Mouse (Mus musculus): ENCODE results near the gene Sytl2. TPM values are rescaled to one million over a fixed set of nuclear protein-coding genes. Genes with fewer than 3 reads are reported as not detected.

The Sytl2 gene
- polyA plus RNA-seq, 1 experiment from 2014 or later, result 0.99 TPM

- no peaks in the 10 kb centered on the region for H3K4me1 ChIP-seq (ENCODE audit: control insufficient read depth, low read depth, low read length)
- H3K9me3 ChIP-seq (replicated peaks; ENCODE audit: control insufficient read depth, low read length), result no peaks in the 10 kb centered on the region
- WGBS (ENCODE audit: insufficient replicate concordance), result 24% methylated on average over 5 of the region's 5 CpGs
- no peak overlapping the region for H3K27ac ChIP-seq (ENCODE audit: low read length)
- no peak overlapping the region for H3K4me2 ChIP-seq (ENCODE audit: low read depth, low read length)
- H3K9ac ChIP-seq (ENCODE audit: low read depth, low read length), result no peak overlapping the region
- H3K4me3 ChIP-seq (ENCODE audit: low read depth, low read length), result no peak overlapping the region
- H3K36me3 ChIP-seq (ENCODE audit: control insufficient read depth, insufficient read depth), result no peaks in the 10 kb centered on the region
- no peak for ATAC-seq (ENCODE audit: low read depth)
- no peaks in the 10 kb centered on the region for H3K27me3 ChIP-seq (ENCODE audit: control insufficient read depth, insufficient read depth, low read depth, low read length)
Measured at GRCm38 (mm10) chr7:90349014-90349413, 47.0 kb downstream of the Sytl2 start.

- Histone ChIP-seq H3K4me2 (ENCODE audit: low read depth, low read length) (no peak overlapping the region), H3K9me3 (replicated peaks; ENCODE audit: control insufficient read depth, low read length) (no peaks in the 10 kb centered on the region)
- 45% methylated on average over 3 of the region's 3 CpGs for WGBS (ENCODE audit: insufficient replicate concordance)
Measured at GRCm38 (mm10) chr7:90352183-90352582, 50.1 kb downstream of the Sytl2 start.

DNA sequence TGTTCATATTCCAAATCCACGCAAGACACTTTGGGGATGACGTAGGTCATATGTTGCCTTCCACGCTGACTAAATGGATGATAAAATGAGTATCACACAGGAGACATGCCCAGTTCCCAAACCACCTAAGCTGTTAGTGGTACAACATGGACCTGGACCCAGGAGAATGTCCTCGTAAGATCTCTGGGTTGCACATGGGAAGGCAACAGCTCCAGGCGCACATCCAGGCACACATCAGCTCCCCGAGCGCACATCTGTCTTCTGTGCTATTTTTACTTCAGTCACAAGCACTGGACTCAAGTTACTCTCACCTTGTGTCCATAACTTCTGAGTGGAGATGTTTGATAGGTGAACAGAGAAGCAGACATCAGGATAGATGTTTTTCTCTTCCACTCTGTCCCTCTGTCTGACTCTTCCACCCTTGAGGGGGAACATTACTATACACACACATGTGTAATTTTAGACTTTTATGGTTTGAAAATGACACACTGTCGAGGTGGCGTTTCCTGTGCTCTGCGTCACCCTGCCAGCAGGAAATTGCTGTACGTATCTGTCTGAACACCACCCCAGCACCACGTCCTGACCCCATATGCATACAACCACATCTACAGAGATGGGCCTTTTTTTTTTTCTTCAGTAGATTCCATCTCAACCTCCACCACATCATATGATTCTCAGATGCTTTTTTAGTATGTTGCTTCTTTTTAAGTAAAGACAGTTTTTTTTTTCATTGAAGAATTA lies 51.6 kb downstream of the Sytl2 start:
- Histone ChIP-seq H3K4me3 (ENCODE audit: low read depth, low read length) (no peak overlapping the region), H3K9me3 (replicated peaks; ENCODE audit: control insufficient read depth, low read length) (no peaks in the 10 kb centered on the region), H3K9ac (ENCODE audit: low read depth, low read length) (no peak overlapping the region), H3K36me3 (ENCODE audit: control insufficient read depth, insufficient read depth) (no peaks in the 10 kb centered on the region), H3K27ac (ENCODE audit: low read length) (no peak overlapping the region), H3K4me1 (ENCODE audit: control insufficient read depth, low read depth, low read length) (no peaks in the 10 kb centered on the region), H3K27me3 (ENCODE audit: control insufficient read depth, insufficient read depth, low read depth, low read length) (no peaks in the 10 kb centered on the region), H3K4me2 (ENCODE audit: low read depth, low read length) (no peak overlapping the region)
- 41% methylated on average over 12 of the region's 12 CpGs for WGBS (ENCODE audit: insufficient replicate concordance)
- ATAC-seq (ENCODE audit: low read depth), result no peak

More at GRCm38 (mm10) chr7:90352183-90352582, 50.1 kb downstream of the Sytl2 start:
- Histone ChIP-seq H3K27ac (ENCODE audit: low read length) (no peak overlapping the region), H3K9ac (ENCODE audit: low read depth, low read length) (no peak overlapping the region), H3K36me3 (ENCODE audit: control insufficient read depth, insufficient read depth) (no peaks in the 10 kb centered on the region), H3K4me1 (ENCODE audit: control insufficient read depth, low read depth, low read length) (no peaks in the 10 kb centered on the region), H3K27me3 (ENCODE audit: control insufficient read depth, insufficient read depth, low read depth, low read length) (no peaks in the 10 kb centered on the region), H3K4me3 (ENCODE audit: low read depth, low read length) (no peak overlapping the region)
- ATAC-seq (ENCODE audit: low read depth), result no peak

GRCm38 (mm10) chr7:90354229-90354604 lies 52.2 kb downstream of the Sytl2 start:
- H3K9me3 ChIP-seq (replicated peaks; ENCODE audit: control insufficient read depth, low read length), result no peaks in the 10 kb centered on the region
- no peaks in the 10 kb centered on the region for H3K4me1 ChIP-seq (ENCODE audit: control insufficient read depth, low read depth, low read length)
- no peaks in the 10 kb centered on the region for H3K36me3 ChIP-seq (ENCODE audit: control insufficient read depth, insufficient read depth)
- 57% methylated on average over 2 of the region's 2 CpGs for WGBS (ENCODE audit: insufficient replicate concordance)
- no peak overlapping the region for H3K4me3 ChIP-seq (ENCODE audit: low read depth, low read length)
- no peak overlapping the region for H3K9ac ChIP-seq (ENCODE audit: low read depth, low read length)
- ATAC-seq (ENCODE audit: low read depth), result no peak
- H3K4me2 ChIP-seq (ENCODE audit: low read depth, low read length), result no peak overlapping the region
- H3K27me3 ChIP-seq (ENCODE audit: control insufficient read depth, insufficient read depth, low read depth, low read length), result no peaks in the 10 kb centered on the region
- no peak overlapping the region for H3K27ac ChIP-seq (ENCODE audit: low read length)

GRCm38 (mm10) chr7:90355454-90355853 lies 53.4 kb downstream of the Sytl2 start:
- ATAC-seq (ENCODE audit: low read depth), result no peak
- no peaks in the 10 kb centered on the region for H3K27me3 ChIP-seq (ENCODE audit: control insufficient read depth, insufficient read depth, low read depth, low read length)
- 45% methylated on average over 3 of the region's 3 CpGs for WGBS (ENCODE audit: insufficient replicate concordance)
- H3K4me2 ChIP-seq (ENCODE audit: low read depth, low read length), result no peak overlapping the region
- no peak overlapping the region for H3K27ac ChIP-seq (ENCODE audit: low read length)
- no peak overlapping the region for H3K9ac ChIP-seq (ENCODE audit: low read depth, low read length)
- H3K9me3 ChIP-seq (replicated peaks; ENCODE audit: control insufficient read depth, low read length), result no peaks in the 10 kb centered on the region
- no peaks in the 10 kb centered on the region for H3K36me3 ChIP-seq (ENCODE audit: control insufficient read depth, insufficient read depth)
- H3K4me3 ChIP-seq (ENCODE audit: low read depth, low read length), result no peak overlapping the region
- H3K4me1 ChIP-seq (ENCODE audit: control insufficient read depth, low read depth, low read length), result no peaks in the 10 kb centered on the region

- Histone ChIP-seq H3K4me2 (ENCODE audit: low read depth, low read length) (no peak overlapping the region), H3K27ac (ENCODE audit: low read length) (no peak overlapping the region), H3K9ac (ENCODE audit: low read depth, low read length) (no peak overlapping the region), H3K4me3 (ENCODE audit: low read depth, low read length) (no peak overlapping the region), H3K27me3 (ENCODE audit: control insufficient read depth, insufficient read depth, low read depth, low read length) (no peaks in the 10 kb centered on the region), H3K36me3 (ENCODE audit: control insufficient read depth, insufficient read depth) (no peaks in the 10 kb centered on the region), H3K4me1 (ENCODE audit: control insufficient read depth, low read depth, low read length) (no peaks in the 10 kb centered on the region), H3K9me3 (replicated peaks; ENCODE audit: control insufficient read depth, low read length) (no peaks in the 10 kb centered on the region)
- no peak for ATAC-seq (ENCODE audit: low read depth)
- WGBS (ENCODE audit: insufficient replicate concordance), result 62% methylated on average over 2 of the region's 2 CpGs
Measured at GRCm38 (mm10) chr7:90355995-90356394, 53.9 kb downstream of the Sytl2 start.

DNA sequence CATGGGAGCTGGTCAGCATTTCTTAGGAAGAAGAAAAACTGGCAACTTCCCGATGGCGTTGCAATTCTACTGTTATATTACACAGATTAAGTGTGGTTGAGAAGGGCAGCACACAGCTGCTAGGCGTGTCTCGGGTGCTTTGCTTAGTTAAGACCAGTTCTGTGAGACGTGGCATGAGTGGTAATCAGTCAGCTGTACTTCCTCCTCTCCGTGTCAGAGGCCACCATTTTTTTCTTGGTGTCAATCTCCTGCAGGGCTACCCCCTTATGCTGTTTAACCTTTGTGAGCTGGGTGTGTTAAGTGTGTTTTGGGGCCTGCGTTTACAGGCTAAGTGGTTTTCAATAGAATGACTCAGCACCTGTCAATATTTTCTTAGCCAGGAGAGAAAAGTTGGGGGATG lies 60.7 kb downstream of the Sytl2 start:
- Histone ChIP-seq H3K4me2 (ENCODE audit: low read depth, low read length) (no peak overlapping the region), H3K4me3 (ENCODE audit: low read depth, low read length) (no peak overlapping the region), H3K27me3 (ENCODE audit: control insufficient read depth, insufficient read depth, low read depth, low read length) (no peaks in the 10 kb centered on the region), H3K9ac (ENCODE audit: low read depth, low read length) (no peak overlapping the region), H3K4me1 (ENCODE audit: control insufficient read depth, low read depth, low read length) (no peaks in the 10 kb centered on the region), H3K9me3 (replicated peaks; ENCODE audit: control insufficient read depth, low read length) (no peaks in the 10 kb centered on the region), H3K36me3 (ENCODE audit: control insufficient read depth, insufficient read depth) (no peaks in the 10 kb centered on the region), H3K27ac (ENCODE audit: low read length) (no peak overlapping the region)
- no peak for ATAC-seq (ENCODE audit: low read depth)
- WGBS (ENCODE audit: insufficient replicate concordance), result 20% methylated on average over 7 of the region's 7 CpGs

DNA sequence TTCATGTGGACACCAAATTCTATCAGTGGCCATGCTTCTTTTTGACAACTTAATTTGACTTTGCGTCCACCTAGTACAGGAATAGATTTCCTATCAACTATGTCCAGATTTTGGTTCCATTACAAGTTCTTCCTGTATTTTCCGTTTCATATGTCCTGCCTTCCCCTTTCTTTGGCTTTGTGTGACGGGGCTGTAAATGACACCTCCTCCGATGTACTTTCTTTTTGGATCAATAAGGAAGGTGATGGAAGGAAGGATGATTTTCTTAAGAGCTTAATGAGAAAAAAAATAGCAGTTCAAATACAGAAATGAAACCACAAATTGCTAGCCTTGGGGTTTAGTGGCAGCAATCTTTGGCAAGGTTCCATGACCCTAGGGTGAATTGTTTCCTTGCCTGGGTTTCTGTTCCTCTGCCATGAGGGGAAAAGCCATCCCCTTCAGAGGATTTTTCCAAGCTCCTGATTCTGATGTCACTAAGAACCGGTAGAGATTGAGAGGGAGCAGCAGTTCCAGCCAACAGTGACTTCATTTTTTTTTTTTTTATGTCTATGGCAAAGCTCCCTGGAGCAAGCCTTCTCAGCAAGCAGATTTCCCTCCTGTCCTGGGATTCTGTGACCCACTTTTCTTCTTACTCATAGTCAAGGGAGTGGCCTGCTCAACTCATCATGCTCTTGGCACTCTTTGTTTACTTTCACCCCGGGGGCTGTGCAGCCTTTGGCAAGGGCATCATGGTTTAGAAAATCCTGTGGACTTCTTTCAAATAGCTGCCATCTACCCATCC lies 68.2 kb downstream of the Sytl2 start:
- Histone ChIP-seq H3K27me3 (ENCODE audit: control insufficient read depth, insufficient read depth, low read depth, low read length) (no peaks in the 10 kb centered on the region), H3K4me2 (ENCODE audit: low read depth, low read length) (no peak overlapping the region), H3K36me3 (ENCODE audit: control insufficient read depth, insufficient read depth) (no peaks in the 10 kb centered on the region), H3K27ac (ENCODE audit: low read length) (no peak overlapping the region), H3K4me3 (ENCODE audit: low read depth, low read length) (no peak overlapping the region), H3K9ac (ENCODE audit: low read depth, low read length) (no peak overlapping the region), H3K4me1 (ENCODE audit: control insufficient read depth, low read depth, low read length) (no peaks in the 10 kb centered on the region), H3K9me3 (replicated peaks; ENCODE audit: control insufficient read depth, low read length) (no peaks in the 10 kb centered on the region)
- 46% methylated on average over 6 of the region's 6 CpGs for WGBS (ENCODE audit: insufficient replicate concordance)
- ATAC-seq (ENCODE audit: low read depth), result no peak

- no peak for ATAC-seq (ENCODE audit: low read depth)
- Histone ChIP-seq H3K4me3 (ENCODE audit: low read depth, low read length) (no peak overlapping the region), H3K4me1 (ENCODE audit: control insufficient read depth, low read depth, low read length) (no peaks in the 10 kb centered on the region), H3K36me3 (ENCODE audit: control insufficient read depth, insufficient read depth) (no peaks in the 10 kb centered on the region), H3K4me2 (ENCODE audit: low read depth, low read length) (no peak overlapping the region), H3K9me3 (replicated peaks; ENCODE audit: control insufficient read depth, low read length) (no peaks in the 10 kb centered on the region), H3K9ac (ENCODE audit: low read depth, low read length) (no peak overlapping the region), H3K27me3 (ENCODE audit: control insufficient read depth, insufficient read depth, low read depth, low read length) (no peaks in the 10 kb centered on the region), H3K27ac (ENCODE audit: low read length) (no peak overlapping the region)
- WGBS (ENCODE audit: insufficient replicate concordance), result 46% methylated on average over 4 of the region's 4 CpGs
Measured at GRCm38 (mm10) chr7:90372804-90373203, 70.8 kb downstream of the Sytl2 start.

Measured in liver, embryonic 16.5 days (tissue).